Mouse (Mus musculus) liver, embryonic 13.5 days (tissue): ENCODE results near the gene Cped1. TPM values are rescaled to one million over a fixed set of nuclear protein-coding genes. Genes with fewer than 3 reads are reported as not detected.

ENCODE experiments used
- ATAC-seq: fragments of 200-750 bp; cut with Nextera tagmentation; 2 replicates; pipeline ENCODE4 v1.8.0; 2017; ENCODE audit warnings: low read depth, mild to moderate bottlenecking, moderate number of reproducible peaks, moderate library complexity
- DNase-seq: peaks from one replicate; pipeline ENCODE4 v3.0.0; 2022
- H3K27ac ChIP-seq: fragments of 300-500 bp; sonication (generic); 2 replicates; pipeline ENCODE4 v1.5.1; 2015; ENCODE audit warnings: moderate library complexity, mild to moderate bottlenecking, inconsistent platforms
- H3K27me3 ChIP-seq: fragments of 300-500 bp; sonication (generic); 2 replicates; pipeline ENCODE4 v1.6.1; 2015; ENCODE audit warnings: mild to moderate bottlenecking, inconsistent platforms
- H3K36me3 ChIP-seq: fragments of 300-500 bp; sonication (generic); 2 replicates; pipeline ENCODE4 v1.6.1; 2015; ENCODE audit warnings: mild to moderate bottlenecking, inconsistent platforms
- H3K4me1 ChIP-seq: fragments of 300-500 bp; sonication (generic); replicated peaks from 2 replicates; pipeline ENCODE4 v1.6.1; 2015; ENCODE audit warnings: inconsistent platforms
- H3K4me2 ChIP-seq: fragments of 300-500 bp; sonication (generic); 2 replicates; pipeline ENCODE4 v1.6.1; 2015; ENCODE audit warnings: inconsistent platforms, mild to moderate bottlenecking, moderate library complexity
- H3K4me3 ChIP-seq: fragments of 300-500 bp; sonication (generic); replicated peaks from 2 replicates; pipeline ENCODE4 v1.5.1; 2015; ENCODE audit warnings: mild to moderate bottlenecking, inconsistent platforms
- H3K9ac ChIP-seq: fragments of 300-500 bp; sonication (generic); 2 replicates; pipeline ENCODE4 v1.6.1; 2015; ENCODE audit warnings: mild to moderate bottlenecking, inconsistent platforms
- H3K9me3 ChIP-seq: fragments of 300-500 bp; sonication (generic); replicated peaks from 2 replicates; pipeline ENCODE4 v1.6.1; 2016; ENCODE audit warnings: inconsistent platforms
- WGBS: fragments of 180-500 bp; shearing (Covaris S2); methylation state at CpG from one replicate; pipeline ENCODE4 v1.1.7; 2015; ENCODE audit not compliant: insufficient replicate concordance; 5-methylcytosine and 5-hydroxymethylcytosine counted together
- polyA plus RNA-seq: library from polyadenylated mRNA; unstranded; fragments of >200 nt; fragmentation: Nextera tagmentation; extraction: Ambion mirVana; gene quantifications from 2 replicates; pipeline ENCODE4 v1.2.1, GENCODE M21; 2015

Gene Cped1
- polyA plus RNA-seq, 1 experiment from 2014 or later, result 2.2 TPM

DNA sequence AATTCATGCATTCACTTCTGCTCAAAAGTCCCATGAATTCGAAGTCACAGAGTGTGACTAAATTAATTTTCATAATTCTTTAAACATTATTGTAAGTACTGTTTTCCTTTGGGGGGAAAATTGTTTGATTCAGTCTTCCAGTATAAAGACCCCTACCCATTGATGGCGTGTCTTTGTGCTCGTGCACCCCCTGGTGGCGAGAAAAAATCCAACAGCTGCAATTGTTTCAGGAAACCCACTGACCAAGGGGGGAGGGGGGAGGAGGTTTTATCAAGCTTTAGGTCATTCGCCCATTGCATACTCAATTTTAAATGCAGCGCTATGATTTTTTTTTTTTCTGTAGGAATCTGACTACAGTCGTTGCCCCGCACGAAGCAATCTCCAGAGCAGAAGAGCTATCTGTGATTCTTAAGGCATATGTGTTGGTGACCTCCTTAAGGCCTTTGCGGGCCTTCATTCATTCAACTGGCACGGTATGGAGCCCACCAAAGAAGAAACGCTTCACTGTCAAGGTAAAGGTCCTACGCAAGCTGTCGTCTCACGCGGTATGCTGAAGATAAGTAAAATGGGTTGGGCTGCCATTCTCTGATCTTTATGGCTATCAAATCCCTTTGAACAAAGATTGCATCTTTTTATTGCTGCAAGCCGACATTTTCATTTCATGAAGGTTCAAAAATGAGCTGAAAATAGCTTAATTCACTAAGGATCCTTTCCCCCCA lies 102.8 kb downstream of the Cped1 start:
- Histone ChIP-seq H3K4me3 (no peak overlapping the region), H3K36me3 (peaks cover 7% of the 10 kb centered on the region), H3K4me1 (no peaks in the 10 kb centered on the region), H3K9ac (no peak overlapping the region), H3K27me3 (no peaks in the 10 kb centered on the region), H3K4me2 (no peak overlapping the region), H3K9me3 (no peaks in the 10 kb centered on the region), H3K27ac (no peak overlapping the region)
- no peak for ATAC-seq
- DNase-seq, result no peak
- 43% methylated on average over 17 of the region's 17 CpGs for WGBS

DNA sequence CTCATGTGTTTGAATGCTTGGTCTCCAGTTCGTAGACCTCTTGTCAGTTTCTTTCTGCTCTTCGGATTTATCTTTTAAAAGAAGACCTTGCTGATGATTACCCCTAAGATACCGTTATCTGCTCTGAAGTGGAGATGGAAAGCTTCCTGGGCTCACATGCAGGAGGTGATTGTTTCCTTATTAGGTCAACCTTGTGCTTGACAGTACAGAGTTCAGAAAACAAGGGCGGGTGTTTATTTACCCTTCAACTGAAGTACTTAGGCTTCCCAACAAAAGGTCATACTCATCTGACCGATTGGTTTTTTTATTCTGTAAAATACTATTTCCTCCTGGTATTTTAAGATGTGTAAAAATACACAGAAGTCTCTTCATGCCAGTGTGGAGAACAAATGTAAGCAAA lies 106.1 kb downstream of the Cped1 start:
- Histone ChIP-seq H3K27ac (no peak overlapping the region), H3K27me3 (no peaks in the 10 kb centered on the region), H3K4me1 (no peaks in the 10 kb centered on the region), H3K36me3 (peaks cover 7% of the 10 kb centered on the region), H3K4me2 (no peak overlapping the region), H3K4me3 (no peak overlapping the region), H3K9me3 (no peaks in the 10 kb centered on the region), H3K9ac (no peak overlapping the region)
- WGBS, result 57% methylated on average over 5 of the region's 5 CpGs
- DNase-seq (no peak), ATAC-seq (no peak)

DNA sequence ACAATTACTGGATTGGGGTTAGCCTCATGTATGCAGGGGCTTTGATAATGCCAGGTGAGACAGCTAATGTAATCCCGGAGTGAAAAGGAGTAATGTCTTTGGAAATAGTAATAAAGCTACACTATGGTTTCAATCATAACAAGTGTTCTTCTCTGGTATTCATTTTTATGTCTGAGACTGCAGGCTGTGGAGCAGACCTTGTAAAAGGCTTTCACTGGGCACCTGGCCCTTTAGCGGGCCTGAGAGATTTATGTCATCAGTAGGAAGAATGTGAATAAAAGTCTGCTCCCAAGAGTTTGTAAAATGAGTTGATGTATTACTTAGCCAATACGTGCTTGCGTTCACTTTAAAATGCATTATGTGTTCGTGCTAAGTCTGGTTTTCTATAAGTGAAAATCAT lies 108.1 kb downstream of the Cped1 start:
- H3K9ac ChIP-seq, result no peak overlapping the region
- ATAC-seq, result no peak
- 73% methylated on average over 5 of the region's 5 CpGs for WGBS
- peaks cover 7% of the 10 kb centered on the region for H3K36me3 ChIP-seq
- no peaks in the 10 kb centered on the region for H3K9me3 ChIP-seq
- no peaks in the 10 kb centered on the region for H3K4me1 ChIP-seq
- no peak overlapping the region for H3K4me2 ChIP-seq
- H3K4me3 ChIP-seq, result no peak overlapping the region
- no peak for DNase-seq
- H3K27me3 ChIP-seq, result no peaks in the 10 kb centered on the region
- H3K27ac ChIP-seq, result no peak overlapping the region

DNA sequence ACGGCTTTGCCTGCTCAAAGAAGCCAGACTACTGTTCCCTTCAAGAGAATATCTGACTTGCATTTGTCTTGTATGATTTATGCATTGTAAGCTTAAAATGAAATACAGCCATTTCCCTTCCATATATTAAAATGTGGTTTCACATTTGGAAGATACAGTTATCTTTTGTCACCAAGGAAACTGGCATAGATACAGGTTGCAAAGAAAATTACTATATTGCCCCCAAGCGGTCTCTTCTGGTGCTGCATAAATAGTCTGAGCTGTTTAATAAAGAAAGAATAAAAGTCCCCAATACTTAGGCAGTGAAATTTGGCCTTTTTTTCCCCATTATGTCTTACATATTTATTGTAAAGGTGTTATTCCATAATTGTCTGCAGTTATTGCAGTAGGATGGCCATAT lies 112.0 kb downstream of the Cped1 start:
- H3K27me3 ChIP-seq, result no peaks in the 10 kb centered on the region
- DNase-seq (no peak), ATAC-seq (no peak)
- H3K9me3 ChIP-seq, result no peaks in the 10 kb centered on the region
- H3K4me1 ChIP-seq, result no peaks in the 10 kb centered on the region
- H3K4me3 ChIP-seq, result no peak overlapping the region
- H3K27ac ChIP-seq, result no peak overlapping the region
- H3K36me3 ChIP-seq, result no peaks in the 10 kb centered on the region
- H3K4me2 ChIP-seq, result no peak overlapping the region
- 40% methylated on average over 2 of the region's 2 CpGs for WGBS
- no peak overlapping the region for H3K9ac ChIP-seq

DNA sequence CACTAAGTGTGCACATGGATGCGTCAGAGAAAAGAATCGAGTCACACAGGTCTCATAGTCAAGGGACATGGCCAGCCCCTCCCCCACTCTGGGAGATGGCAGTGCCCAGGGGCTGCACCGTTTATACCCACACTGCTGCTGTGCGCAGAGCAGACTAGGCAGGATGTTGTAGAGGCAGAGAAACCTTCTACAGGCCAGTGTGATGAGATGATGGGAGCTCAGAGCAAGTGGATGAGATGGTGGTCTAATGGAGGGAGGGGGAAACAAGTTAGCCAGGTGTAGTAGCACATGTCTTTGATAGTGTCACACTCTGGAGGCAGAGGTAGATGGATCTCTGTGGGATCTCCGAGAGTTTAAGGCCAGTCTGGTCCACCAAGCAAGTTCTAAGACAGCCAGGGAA lies 114.1 kb downstream of the Cped1 start:
- no peak overlapping the region for H3K27ac ChIP-seq
- H3K4me3 ChIP-seq, result no peak overlapping the region
- no peaks in the 10 kb centered on the region for H3K27me3 ChIP-seq
- H3K9me3 ChIP-seq, result no peaks in the 10 kb centered on the region
- no peaks in the 10 kb centered on the region for H3K4me1 ChIP-seq
- ATAC-seq (no peak), DNase-seq (no peak)
- H3K36me3 ChIP-seq, result no peaks in the 10 kb centered on the region
- no peak overlapping the region for H3K9ac ChIP-seq
- 61% methylated on average over 5 of the region's 5 CpGs for WGBS
- H3K4me2 ChIP-seq, result no peak overlapping the region

DNA sequence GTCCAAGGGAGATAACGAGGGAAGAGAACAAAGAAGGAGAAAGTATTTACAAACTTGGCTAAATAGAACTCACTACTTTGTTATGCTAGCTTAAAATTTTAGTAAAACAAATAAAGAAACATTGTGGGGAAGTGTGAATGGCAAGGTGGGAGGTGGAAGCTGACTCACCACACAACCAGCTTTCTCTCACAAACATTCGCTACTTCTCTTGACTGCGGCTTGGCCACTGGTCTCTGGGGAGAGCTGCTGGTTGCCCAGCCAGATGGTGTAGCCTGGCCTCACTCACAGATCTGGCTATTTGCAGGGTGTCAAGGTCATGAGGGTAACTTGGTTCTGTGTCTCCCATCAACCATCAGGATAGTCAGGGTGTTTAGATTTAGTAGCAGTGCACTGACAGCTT lies 116.2 kb downstream of the Cped1 start:
- H3K9ac ChIP-seq, result no peak overlapping the region
- H3K27me3 ChIP-seq, result no peaks in the 10 kb centered on the region
- 63% methylated on average over 3 of the region's 3 CpGs for WGBS
- H3K4me2 ChIP-seq, result no peak overlapping the region
- no peaks in the 10 kb centered on the region for H3K4me1 ChIP-seq
- H3K36me3 ChIP-seq, result no peaks in the 10 kb centered on the region
- ATAC-seq (no peak), DNase-seq (no peak)
- no peaks in the 10 kb centered on the region for H3K9me3 ChIP-seq
- H3K27ac ChIP-seq, result no peak overlapping the region
- H3K4me3 ChIP-seq, result no peak overlapping the region

DNA sequence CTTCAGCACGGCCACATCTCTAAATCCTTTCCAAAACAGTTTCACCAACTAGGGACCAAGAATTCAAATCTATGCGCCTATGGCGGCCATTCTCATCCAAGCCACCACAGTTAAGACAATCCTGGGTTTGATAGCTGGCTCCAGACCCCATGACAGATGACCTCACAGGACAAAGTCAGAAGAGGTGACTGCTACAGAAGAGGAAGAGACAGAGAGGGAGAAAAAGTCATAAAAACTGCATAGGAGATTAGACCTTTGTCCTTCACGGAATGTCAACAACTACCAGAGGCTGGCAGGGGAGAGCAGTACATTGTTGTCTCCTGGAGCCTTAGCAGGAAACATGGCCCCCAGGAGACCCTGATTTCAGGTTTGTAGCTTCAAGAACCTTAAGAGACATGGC lies 117.0 kb downstream of the Cped1 start:
- 62% methylated on average over 4 of the region's 4 CpGs for WGBS
- no peak overlapping the region for H3K27ac ChIP-seq
- no peak overlapping the region for H3K9ac ChIP-seq
- ATAC-seq (no peak), DNase-seq (no peak)
- H3K9me3 ChIP-seq, result no peaks in the 10 kb centered on the region
- no peaks in the 10 kb centered on the region for H3K36me3 ChIP-seq
- H3K4me1 ChIP-seq, result no peaks in the 10 kb centered on the region
- H3K4me3 ChIP-seq, result no peak overlapping the region
- no peaks in the 10 kb centered on the region for H3K27me3 ChIP-seq
- H3K4me2 ChIP-seq, result no peak overlapping the region

DNA sequence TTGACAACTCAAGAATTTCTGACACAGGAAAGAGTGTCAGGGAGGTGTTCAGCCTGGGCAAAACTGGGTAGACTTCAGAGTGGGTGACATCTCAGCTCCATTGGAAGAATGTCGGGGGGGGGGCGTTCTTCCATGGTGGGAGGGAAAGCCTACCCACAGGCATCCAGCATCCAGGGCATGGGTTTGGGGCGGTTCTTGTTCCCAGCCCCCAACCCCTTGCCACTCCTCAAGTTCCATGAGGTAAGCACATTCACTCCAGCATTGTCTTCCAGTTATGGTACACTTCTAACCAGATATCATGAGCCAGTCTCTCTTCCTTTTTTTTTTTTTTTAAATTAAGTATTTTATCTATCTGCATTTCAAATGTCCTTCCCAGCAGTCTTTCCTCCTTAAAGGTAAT lies 118.0 kb downstream of the Cped1 start:
- no peak overlapping the region for H3K4me3 ChIP-seq
- no peaks in the 10 kb centered on the region for H3K4me1 ChIP-seq
- H3K27ac ChIP-seq, result no peak overlapping the region
- 56% methylated on average over 3 of the region's 3 CpGs for WGBS
- H3K4me2 ChIP-seq, result no peak overlapping the region
- DNase-seq (no peak), ATAC-seq (no peak)
- H3K36me3 ChIP-seq, result no peaks in the 10 kb centered on the region
- H3K27me3 ChIP-seq, result no peaks in the 10 kb centered on the region
- H3K9ac ChIP-seq, result no peak overlapping the region
- H3K9me3 ChIP-seq, result no peaks in the 10 kb centered on the region

DNA sequence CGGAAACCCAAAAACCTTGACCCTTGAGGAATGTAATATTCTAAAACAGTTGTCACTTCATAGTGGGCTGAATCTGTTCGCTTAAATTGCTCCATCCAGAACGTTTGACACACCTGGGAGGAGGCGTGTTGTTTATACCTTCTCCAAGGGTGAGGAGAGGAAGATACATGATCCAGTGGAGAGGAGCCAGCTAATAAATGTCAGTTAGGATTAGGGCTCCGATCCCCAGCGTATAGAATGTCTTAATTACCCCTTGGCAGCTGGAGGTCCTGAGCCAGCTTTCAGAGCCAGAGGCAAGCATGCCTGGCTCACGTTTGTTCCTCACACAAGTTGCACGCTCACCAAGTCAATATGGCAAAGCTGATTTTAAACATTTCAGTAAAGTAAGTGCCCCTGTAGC lies 118.5 kb downstream of the Cped1 start:
- no peak overlapping the region for H3K4me3 ChIP-seq
- H3K9ac ChIP-seq, result no peak overlapping the region
- H3K36me3 ChIP-seq, result no peaks in the 10 kb centered on the region
- no peaks in the 10 kb centered on the region for H3K9me3 ChIP-seq
- ATAC-seq (no peak), DNase-seq (no peak)
- no peak overlapping the region for H3K27ac ChIP-seq
- no peak overlapping the region for H3K4me2 ChIP-seq
- H3K27me3 ChIP-seq, result no peaks in the 10 kb centered on the region
- 51% methylated on average over 8 of the region's 8 CpGs for WGBS
- no peaks in the 10 kb centered on the region for H3K4me1 ChIP-seq

DNA sequence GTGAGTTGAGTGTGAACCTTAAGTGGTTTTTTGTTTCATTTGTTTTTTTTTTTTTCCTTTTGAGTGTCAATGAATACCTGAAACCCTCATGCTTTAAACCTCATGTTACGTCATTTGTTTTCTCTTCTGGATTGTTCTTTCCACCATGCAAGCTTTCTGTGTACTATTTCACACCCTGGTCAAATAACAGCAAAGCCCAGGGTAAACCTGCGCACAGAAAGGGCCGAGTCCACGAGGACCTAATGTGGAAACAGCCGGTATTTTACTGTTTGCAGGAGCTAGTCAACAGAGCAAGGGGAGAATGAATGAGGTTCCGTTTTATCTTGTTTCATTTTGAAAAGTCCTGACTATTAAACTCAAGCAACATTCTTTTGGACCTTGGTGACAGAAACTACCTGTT lies 128.4 kb downstream of the Cped1 start:
- no peaks in the 10 kb centered on the region for H3K27me3 ChIP-seq
- H3K9ac ChIP-seq, result no peak overlapping the region
- no peak overlapping the region for H3K4me2 ChIP-seq
- H3K27ac ChIP-seq, result no peak overlapping the region
- 75% methylated on average over 6 of the region's 6 CpGs for WGBS
- no peak for ATAC-seq
- no peak overlapping the region for H3K4me3 ChIP-seq
- no peaks in the 10 kb centered on the region for H3K4me1 ChIP-seq
- DNase-seq, result no peak
- no peaks in the 10 kb centered on the region for H3K9me3 ChIP-seq
- no peaks in the 10 kb centered on the region for H3K36me3 ChIP-seq

DNA sequence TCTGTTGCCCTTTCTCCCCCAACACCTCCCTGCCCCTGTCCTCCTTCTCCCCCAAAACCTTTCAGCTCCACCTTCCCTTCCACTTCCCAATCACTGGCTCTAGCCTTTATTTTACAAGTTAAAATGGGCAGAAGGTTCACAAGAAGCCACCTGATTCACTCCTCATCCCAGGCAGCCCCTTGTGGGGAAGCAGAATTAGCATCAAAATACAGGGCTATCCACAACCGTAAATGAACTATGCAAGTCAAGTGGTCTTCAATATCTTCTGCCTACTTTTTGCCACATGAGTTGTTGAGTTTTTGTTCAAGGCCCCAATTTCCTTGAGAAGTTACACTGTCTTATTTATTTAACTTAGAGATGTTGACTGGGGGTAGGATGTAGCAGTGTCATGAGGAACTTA lies 131.0 kb downstream of the Cped1 start:
- H3K4me2 ChIP-seq, result no peak overlapping the region
- no peaks in the 10 kb centered on the region for H3K36me3 ChIP-seq
- H3K9ac ChIP-seq, result no peak overlapping the region
- H3K9me3 ChIP-seq, result no peaks in the 10 kb centered on the region
- H3K27ac ChIP-seq, result no peak overlapping the region
- WGBS, result 76% methylated on average over 1 of the region's 1 CpGs
- ATAC-seq (no peak), DNase-seq (no peak)
- H3K27me3 ChIP-seq, result no peaks in the 10 kb centered on the region
- H3K4me3 ChIP-seq, result no peak overlapping the region
- H3K4me1 ChIP-seq, result no peaks in the 10 kb centered on the region

DNA sequence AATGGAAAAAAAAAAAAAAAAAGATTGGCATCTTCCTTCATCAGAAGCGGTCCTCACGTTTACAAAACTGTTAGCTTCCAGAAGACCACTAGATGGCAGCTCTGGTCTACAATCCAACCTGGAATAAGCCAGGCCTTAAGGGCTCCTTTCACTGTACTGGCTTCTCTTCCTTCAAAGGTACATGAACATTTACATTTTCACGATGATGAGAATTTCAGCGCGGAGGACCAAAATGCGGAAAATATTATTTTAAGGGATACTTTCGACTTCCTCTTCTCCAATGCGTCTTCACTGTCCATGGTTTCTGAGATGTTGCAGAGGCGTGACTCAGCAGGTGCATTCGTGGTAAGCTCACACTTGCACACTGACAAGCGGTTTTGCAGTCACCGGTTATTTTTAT lies 136.4 kb downstream of the Cped1 start:
- no peak overlapping the region for H3K4me2 ChIP-seq
- H3K27ac ChIP-seq, result no peak overlapping the region
- H3K27me3 ChIP-seq, result no peaks in the 10 kb centered on the region
- no peaks in the 10 kb centered on the region for H3K4me1 ChIP-seq
- no peak for DNase-seq
- H3K9me3 ChIP-seq, result no peaks in the 10 kb centered on the region
- 16% methylated on average over 12 of the region's 12 CpGs for whole genome bisulfite sequencing
- H3K4me3 ChIP-seq, result no peak overlapping the region
- H3K9ac ChIP-seq, result no peak overlapping the region
- H3K36me3 ChIP-seq, result no peaks in the 10 kb centered on the region
- ATAC-seq, result no peak
